Comparison of ENCODE assay signal across 8 mouse cellular contexts in genomic region chr3:51700731-51701280, GRCm38 (mm10). TPM values are rescaled to one million over a fixed set of nuclear protein-coding genes. Genes with fewer than 3 reads are reported as not detected.
DNase-seq lines count a peak whose midpoint lies in the region; ATAC-seq and TF ChIP-seq lines count a peak whose summit lies in the region.

No protein-coding gene starts in this region.

- peak overlapping the region; percentile 95 for H3K27ac ChIP-seq in forebrain, embryonic 12.5 days
- H3K27ac ChIP-seq in kidney, postnatal 0 days, result peak overlapping the region; percentile 74
- peak overlapping the region; percentile 75 for H3K27ac ChIP-seq in lung, embryonic 16.5 days (ENCODE audit: low read length)
- peak overlapping the region; percentile 58; the same call in 1 of the 2 replicates for H3K27ac ChIP-seq in stomach, embryonic 15.5 days

- H3K27me3 ChIP-seq in forebrain, embryonic 12.5 days, result no peaks in the 10 kb centered on the region
- H3K27me3 ChIP-seq in kidney, postnatal 0 days (ENCODE audit: insufficient read depth, low read length), result no peaks in the 10 kb centered on the region
- H3K27me3 ChIP-seq in lung, embryonic 16.5 days (ENCODE audit: control insufficient read depth, insufficient read depth, low read depth, low read length), result no peaks in the 10 kb centered on the region
- no peaks in the 10 kb centered on the region for H3K27me3 ChIP-seq in stomach, embryonic 15.5 days (replicated peaks)

- peak; percentile 29 for ATAC-seq in frontal cortex, adult (ENCODE audit: low TSS enrichment)
- no peak for ATAC-seq in forebrain, embryonic 12.5 days (ENCODE audit: low FRiP score)
- ATAC-seq in kidney, postnatal 0 days (replicated peaks; ENCODE audit: low FRiP score, low read depth), result no peak
- peak; percentile 45; the same call in 1 of the 2 replicates for ATAC-seq in lung, embryonic 16.5 days (ENCODE audit: low read depth)
- no peak for ATAC-seq in stomach, embryonic 15.5 days (ENCODE audit: insufficient read depth, low FRiP score, low read depth)

- H3K36me3 ChIP-seq in forebrain, embryonic 12.5 days (replicated peaks), result peaks cover 9% of the 10 kb centered on the region; the same call in 1 of the 2 replicates
- 0 out of 2 replicates have a peak, but pooled peaks cover 5% of the 10 kb centered on the region for H3K36me3 ChIP-seq in kidney, postnatal 0 days (ENCODE audit: insufficient read depth, low read length)
- no peaks in the 10 kb centered on the region; the same call in 1 of the 2 replicates for H3K36me3 ChIP-seq in lung, embryonic 16.5 days (ENCODE audit: control insufficient read depth, insufficient read depth, low read length)
- H3K36me3 ChIP-seq in stomach, embryonic 15.5 days, result no peaks in the 10 kb centered on the region

- H3K9me3 ChIP-seq in forebrain, embryonic 12.5 days, result no peaks in the 10 kb centered on the region
- H3K9me3 ChIP-seq in kidney, postnatal 0 days (replicated peaks; ENCODE audit: low read length), result no peaks in the 10 kb centered on the region
- H3K9me3 ChIP-seq in lung, embryonic 16.5 days (ENCODE audit: control insufficient read depth, low read length), result no peaks in the 10 kb centered on the region
- H3K9me3 ChIP-seq in stomach, embryonic 15.5 days, result no peaks in the 10 kb centered on the region

- peak overlapping the region; percentile 21; the same call in 1 of the 2 replicates for H3K4me3 ChIP-seq in forebrain, embryonic 12.5 days (replicated peaks)
- peak overlapping the region; percentile 22; the same call in 1 of the 2 replicates for H3K4me3 ChIP-seq in kidney, postnatal 0 days (replicated peaks; ENCODE audit: low read depth, low read length)
- H3K4me3 ChIP-seq in lung, embryonic 16.5 days (ENCODE audit: low read length), result peak overlapping the region; percentile 45
- H3K4me3 ChIP-seq in stomach, embryonic 15.5 days (replicated peaks), result peak overlapping the region; percentile 39

- WGBS in forebrain, embryonic 12.5 days, result 24% methylated on average over 15 of the region's 15 CpGs
- WGBS in kidney, postnatal 0 days, result 13% methylated on average over 15 of the region's 15 CpGs
- WGBS in lung, embryonic 16.5 days, result 17% methylated on average over 15 of the region's 15 CpGs
- WGBS in stomach, embryonic 15.5 days, result 18% methylated on average over 15 of the region's 15 CpGs

- H3K4me2 ChIP-seq in forebrain, embryonic 12.5 days, result peak overlapping the region; percentile 57
- peak overlapping the region; percentile 74 for H3K4me2 ChIP-seq in kidney, postnatal 0 days (ENCODE audit: low read length)
- peak overlapping the region; percentile 82 for H3K4me2 ChIP-seq in lung, embryonic 16.5 days (ENCODE audit: low read depth, low read length)
- H3K4me2 ChIP-seq in stomach, embryonic 15.5 days, result peak overlapping the region; percentile 80

- DNase-seq in frontal cortex, postnatal 10 days (ENCODE audit: low spot score in 2 of 2), result no peak
- peak; percentile 35 for DNase-seq in CD4-positive, CD25-positive, alpha-beta regulatory T cell, adult 2 months (ENCODE audit: low read depth, low spot score)
- DNase-seq in kidney, postnatal 0 days (ENCODE audit: low spot score), result peak; percentile 66
- no peak for DNase-seq in spleen, postnatal 36 days (ENCODE audit: low spot score in 2 of 2)

- TF ChIP-seq CTCF in kidney, postnatal 0 days (IDR thresholded peaks at IDR 0.05; ENCODE audit: low read depth), result no peak

- peak overlapping the region; percentile 45 for H3K9ac ChIP-seq in forebrain, embryonic 12.5 days
- H3K9ac ChIP-seq in kidney, postnatal 0 days (ENCODE audit: low read depth, low read length), result peak overlapping the region; percentile 43; the same call in 1 of the 2 replicates
- peak overlapping the region; percentile 65 for H3K9ac ChIP-seq in lung, embryonic 16.5 days (ENCODE audit: low read length)
- H3K9ac ChIP-seq in stomach, embryonic 15.5 days, result no peak overlapping the region

- H3K4me1 ChIP-seq in forebrain, embryonic 12.5 days, result peaks cover 37% of the 10 kb centered on the region
- H3K4me1 ChIP-seq in kidney, postnatal 0 days (replicated peaks; ENCODE audit: insufficient read depth, low read length), result peaks cover 24% of the 10 kb centered on the region; the same call in 1 of the 2 replicates
- H3K4me1 ChIP-seq in lung, embryonic 16.5 days (replicated peaks; ENCODE audit: control insufficient read depth, insufficient read depth, low read length), result peaks cover 24% of the 10 kb centered on the region
- H3K4me1 ChIP-seq in stomach, embryonic 15.5 days, result peaks cover 19% of the 10 kb centered on the region

RNA-seq across cellular contexts. Expression of gene Mgst2, which starts 40.6 kb away (rescaled TPM):
- 0.40 TPM in 1 of 2 replicates, not detected in the other for polyA plus RNA-seq in forebrain, embryonic 12.5 days (2016; fragmentation: Nextera tagmentation; extraction: Ambion mirVana)
- 1.6 and 1.8 TPM in 2 replicates for polyA plus RNA-seq in kidney, postnatal 0 days (2015; fragmentation: Nextera tagmentation; extraction: Ambion mirVana)
- polyA plus RNA-seq in lung, embryonic 16.5 days (2015; fragmentation: Nextera tagmentation; extraction: Ambion mirVana), result 5.4 and 6.9 TPM in 2 replicates
- 30.9 and 34.6 TPM in 2 replicates for polyA plus RNA-seq in stomach, embryonic 15.5 days (2015; fragmentation: Nextera tagmentation; extraction: Ambion mirVana)

Comparison
In these comparisons a context has a peak if more than half of its experiments do, and no peak if none do; other contexts are left out.
1. ATAC-seq: peak in frontal cortex, adult (single experiment) and lung, embryonic 16.5 days (single experiment); none in forebrain, embryonic 12.5 days (single experiment), kidney, postnatal 0 days (single experiment) and stomach, embryonic 15.5 days (single experiment).
2. DNase-seq: peak in CD4-positive, CD25-positive, alpha-beta regulatory T cell, adult 2 months (single experiment) and kidney, postnatal 0 days (single experiment); none in frontal cortex, postnatal 10 days (0 of 2) and spleen, postnatal 36 days (0 of 2).
3. Peak in every context shown above with its lines, with median percentiles within 50 percentile points of each other: H3K27ac ChIP-seq, H3K4me2 ChIP-seq and H3K4me3 ChIP-seq.